Mouse (Mus musculus): ENCODE data around the gene Usp9x.

Usp9x gene

DNA sequence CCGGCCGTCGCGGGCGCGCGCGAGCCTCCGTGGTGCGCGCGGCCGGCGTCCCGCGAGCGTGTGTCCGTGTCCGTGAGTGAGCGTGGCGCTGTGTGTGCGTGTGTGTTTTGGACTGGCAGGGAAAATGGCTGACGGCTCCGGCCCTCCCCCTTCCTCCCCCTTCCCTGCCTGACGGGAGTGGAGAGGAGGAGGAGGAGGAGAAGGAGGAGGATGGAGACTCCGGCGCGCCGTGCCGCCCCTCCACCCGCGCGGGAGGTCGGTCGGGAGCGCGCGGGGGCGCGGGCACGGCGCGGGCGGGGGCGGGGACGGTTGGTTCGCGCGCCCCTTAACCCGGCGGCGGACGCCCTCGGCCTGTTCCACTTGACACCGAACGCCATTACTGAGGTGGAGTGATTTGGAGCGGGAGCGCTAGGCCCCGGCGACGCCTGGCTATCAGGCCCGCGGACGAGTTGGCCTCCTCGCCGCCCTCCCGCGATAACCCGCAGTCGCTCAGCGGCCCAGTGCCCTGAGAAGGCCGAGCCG lies 1.2 kb downstream of the Usp9x start:
- peak; percentile 79 for DNase-seq (ENCODE audit: low spot score)

DNA sequence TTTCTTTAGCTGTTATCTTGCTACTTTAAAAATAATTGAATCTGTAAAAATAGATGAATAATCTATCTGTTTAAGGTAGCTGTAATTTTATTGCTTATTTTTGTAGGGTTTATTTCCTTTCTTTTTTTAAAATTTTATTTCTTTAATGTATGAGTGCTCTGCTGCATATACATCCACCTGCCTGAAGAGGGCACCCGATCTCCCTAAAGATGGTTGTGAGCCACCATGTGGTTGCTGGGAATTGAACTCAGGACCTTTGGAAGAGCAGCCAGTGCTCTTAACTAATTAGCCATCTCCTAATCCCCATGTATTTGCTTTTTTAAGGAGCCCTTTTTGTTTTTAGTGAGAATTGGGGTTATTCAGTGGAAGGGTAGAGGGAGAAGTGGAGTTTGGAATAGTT lies 14.3 kb downstream of the Usp9x start:
- DNase-seq (ENCODE audit: low spot score): no peak

DNA sequence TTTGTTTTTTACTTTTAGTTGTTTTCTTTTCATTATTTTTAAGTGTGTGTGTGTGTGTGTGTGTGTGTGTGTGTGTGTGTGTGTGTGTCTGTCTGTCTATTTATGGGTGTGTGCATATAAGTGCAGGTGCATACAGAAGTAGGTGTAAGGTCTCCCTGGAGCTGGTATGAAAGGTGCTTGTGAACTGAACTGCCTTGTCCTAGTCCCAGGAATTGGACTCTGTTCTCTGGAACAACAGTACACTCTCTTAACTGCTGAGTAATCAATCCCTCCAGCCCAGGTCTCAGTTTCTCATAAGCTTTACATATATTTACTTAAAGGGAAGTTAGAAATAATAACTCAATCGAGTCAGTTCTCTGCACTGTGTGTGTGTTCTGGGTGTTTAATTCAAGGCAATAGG lies 25.7 kb downstream of the Usp9x start:
- DNase-seq (ENCODE audit: low spot score): no peak

DNA sequence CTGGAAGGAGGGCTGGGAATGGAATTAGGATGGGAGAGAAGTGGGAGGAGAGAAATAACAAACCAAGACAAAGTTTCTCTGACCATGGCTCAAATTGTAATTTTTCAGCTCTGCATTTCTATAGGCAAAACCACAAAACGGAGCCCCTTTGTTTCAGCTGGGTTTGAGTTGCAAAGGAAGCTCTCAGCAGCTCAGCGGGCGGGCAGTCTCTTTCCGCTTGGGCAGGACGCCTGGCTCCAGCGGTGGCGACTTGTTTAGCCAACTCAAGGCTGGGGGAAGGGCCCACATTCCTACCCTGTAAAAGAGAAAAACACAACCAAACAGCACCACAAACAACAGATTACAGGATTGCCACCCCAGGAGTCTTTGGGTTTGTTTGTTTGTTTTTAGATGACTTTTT lies 135.2 kb downstream of the Usp9x start:
- DNase-seq (ENCODE audit: low spot score): peak; percentile 9

DNA sequence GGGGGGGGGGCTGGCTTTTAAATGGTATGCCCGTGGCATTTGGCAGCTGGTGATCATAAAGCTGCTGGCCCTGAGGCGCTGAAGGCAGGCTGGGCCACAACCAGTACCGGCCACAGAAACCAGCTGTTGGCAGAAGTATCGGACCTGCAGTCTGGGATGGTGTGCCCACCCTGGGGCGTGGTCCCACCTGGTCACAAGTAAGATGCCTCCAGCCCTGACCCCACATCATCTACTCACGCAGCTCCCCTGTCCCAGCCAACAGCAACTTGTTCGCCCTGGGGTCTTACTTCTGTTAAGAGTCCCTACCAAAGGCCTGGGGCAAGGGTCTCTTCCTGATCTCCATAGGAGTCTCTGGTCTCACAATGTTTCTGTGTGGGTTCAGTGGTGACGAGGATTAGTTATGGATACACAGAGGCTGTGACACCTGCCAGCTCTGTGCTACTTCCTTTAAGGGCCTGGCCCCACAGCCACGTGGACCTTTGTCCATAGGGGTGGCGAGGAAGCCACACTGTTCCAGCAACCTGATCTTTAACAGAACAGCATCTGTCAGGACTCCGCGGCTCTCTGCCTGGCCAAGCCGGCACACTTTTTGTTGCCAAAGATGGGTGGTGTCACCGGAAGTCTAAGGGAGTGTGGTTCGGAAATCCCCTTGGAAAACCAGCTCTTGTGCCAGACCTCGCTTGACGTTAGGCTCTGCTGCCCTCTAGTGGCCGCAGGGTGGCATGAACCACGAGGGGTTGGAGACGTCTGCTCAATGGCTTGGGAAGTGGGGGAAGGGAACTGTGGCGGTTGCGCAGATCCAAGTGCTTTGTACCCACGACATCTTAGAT lies 136.4 kb downstream of the Usp9x start:
- peak; percentile 82 for DNase-seq (ENCODE audit: low spot score)

DNA sequence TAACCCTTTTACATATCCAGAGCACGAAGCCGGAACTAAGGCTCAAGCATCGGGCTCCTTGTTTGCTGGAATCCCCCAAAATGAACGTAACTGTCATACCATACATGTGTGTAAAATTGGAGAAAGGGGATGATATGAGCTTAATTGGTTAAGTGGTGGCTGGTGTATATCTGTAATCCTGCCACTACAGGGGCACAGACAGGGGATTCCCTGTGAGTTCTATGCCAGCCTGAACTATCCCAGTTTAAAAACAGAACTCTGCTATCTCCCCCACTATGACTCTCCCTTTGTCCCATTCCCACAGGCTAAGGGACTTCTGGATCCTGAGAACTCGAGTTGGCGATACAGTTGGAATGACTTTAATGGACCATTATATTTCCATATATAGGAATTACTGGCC lies 137.1 kb downstream of the Usp9x start:
- no peak for DNase-seq (ENCODE audit: low spot score)

DNA sequence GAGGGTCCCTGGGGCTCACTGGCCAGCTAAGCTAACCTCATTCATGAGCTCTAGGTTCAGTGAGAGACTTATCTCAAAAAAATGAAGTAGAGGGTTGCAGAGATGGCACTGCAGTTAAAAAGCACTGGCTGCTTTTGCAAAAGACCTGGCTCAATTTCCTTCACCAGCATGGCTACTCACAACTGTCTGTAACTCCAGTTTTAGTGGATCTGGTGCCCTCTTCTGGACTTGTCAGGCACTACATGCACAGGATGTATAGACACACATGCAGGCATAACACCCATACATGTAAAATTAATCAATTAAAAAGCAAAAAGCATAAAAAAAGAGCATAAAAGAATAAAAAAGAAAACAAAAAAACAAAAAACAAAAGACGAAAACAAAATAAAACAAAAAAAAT lies 143.0 kb downstream of the Usp9x start:
- no peak for DNase-seq (ENCODE audit: low spot score)
